Mouse (Mus musculus) T-helper 17 cell (primary cell): ENCODE measurements around the gene Tagln.

Experiments
- in situ Hi-C, 2 experiments: fragments of 300-600 bp; cut with MboI, MseI; formaldehyde crosslinking; loops; 1 replicate in 1 of 2; 2 replicates in 1 of 2; pipeline ENCODE4 v1.15.1; 2025; ENCODE audit warnings: high pct_unique_total_duplicates in 2 of 2

Tagln gene

GRCm38 (mm10) chr9:45935628-45936210, at the start of gene Tagln:
TSS of gene Tagln (minus strand) at chr9:45936058.
- in situ Hi-C loops = no loop called here

DNA sequence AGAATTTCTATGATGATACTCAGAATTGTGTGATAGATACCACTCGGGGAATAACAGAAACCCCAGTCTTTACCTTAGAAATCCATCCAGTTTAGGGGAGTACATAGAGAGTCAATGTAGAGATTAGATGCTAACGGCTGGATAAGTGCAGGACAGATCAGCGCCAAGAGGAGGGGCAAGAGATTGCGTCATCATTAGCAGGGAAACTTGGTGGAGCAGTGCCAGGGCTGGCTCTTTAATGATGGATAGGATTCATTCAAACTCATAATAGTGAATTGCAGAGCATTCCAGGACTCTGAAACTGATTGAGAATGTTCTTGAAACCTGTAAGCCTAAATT, 49.3 kb upstream of the Tagln start:
- in situ Hi-C loops = no loop called here

DNA sequence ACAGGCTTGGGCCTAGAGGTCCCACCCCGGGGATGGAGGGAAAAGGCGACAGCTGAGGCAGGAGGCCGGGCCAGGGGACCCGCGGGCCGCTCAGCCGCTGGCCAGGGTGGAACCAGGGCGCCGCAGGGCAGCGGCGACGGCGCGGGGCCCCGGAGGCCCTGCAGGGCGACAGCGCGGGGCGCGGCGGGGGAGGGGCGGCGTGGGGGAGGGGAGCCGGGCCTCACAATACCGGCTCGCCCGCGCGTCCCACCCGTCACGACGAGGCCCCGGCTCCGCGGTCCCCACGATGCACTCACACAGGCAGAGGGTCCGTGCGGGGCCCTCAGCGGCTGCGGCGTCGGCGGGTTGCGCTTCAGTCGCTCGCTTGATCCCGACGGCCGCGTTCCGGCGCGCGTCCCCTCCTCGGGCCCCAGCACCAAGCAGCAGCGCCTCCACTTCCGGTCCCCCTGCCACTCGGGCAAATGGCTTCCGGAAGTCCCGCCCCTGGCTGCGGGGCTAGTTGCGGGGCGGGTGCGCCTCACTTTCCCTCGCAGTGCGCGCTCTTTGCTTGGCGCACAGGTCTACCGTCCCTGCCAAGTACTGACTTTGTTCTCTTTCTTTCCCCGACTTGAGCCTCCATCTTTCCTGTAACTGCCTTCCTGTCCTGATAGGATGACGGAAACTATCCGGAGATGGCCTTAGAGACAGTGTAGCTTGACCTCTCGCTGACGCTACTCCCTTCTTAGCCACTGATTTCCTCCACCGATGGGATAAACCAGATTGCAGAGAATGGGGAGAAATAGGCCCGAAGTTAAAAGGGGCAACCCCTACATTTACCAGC, 48.8 kb upstream of the Tagln start:
- in situ Hi-C loops = no loop called here

DNA sequence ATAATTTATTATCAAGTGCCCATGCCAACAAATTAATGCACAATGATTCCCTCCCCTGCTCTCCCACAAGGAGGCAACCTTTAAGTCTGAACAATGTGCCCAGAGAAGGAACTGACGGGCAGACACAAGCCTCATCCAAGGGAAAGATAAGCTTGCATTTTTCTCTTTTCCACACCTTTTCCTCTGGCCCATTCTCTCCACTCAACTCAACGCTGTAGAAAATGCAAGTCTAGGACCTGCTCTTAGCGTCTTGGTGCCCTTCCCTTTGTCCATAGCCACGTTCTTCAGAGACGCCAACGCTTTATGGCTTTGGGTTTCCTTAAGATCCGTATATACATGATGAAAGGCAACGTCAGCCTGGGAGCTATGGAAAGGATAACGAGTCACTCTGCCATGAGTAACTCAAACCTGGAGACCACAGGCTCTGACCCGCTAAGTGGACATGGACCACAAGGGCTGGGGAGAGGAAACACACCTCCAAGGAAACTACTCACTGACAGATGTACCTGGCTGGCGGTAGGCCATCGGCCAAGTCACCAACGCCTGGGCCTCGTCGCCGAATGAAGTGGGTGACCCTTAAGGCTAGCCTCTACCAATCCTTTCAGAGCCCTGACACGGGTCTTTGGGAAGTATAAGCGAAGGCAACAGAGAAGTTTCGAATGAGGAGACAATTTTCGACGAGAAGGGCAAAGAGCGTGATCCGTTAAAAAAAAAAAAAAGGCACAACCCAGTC, 48.0 kb upstream of the Tagln start:
- in situ Hi-C loops = no loop called here

- in situ Hi-C loops = no loop called here
These were observed 45.5 kb upstream of the Tagln start for GRCm38 (mm10) chr9:45981331-45981730.

DNA sequence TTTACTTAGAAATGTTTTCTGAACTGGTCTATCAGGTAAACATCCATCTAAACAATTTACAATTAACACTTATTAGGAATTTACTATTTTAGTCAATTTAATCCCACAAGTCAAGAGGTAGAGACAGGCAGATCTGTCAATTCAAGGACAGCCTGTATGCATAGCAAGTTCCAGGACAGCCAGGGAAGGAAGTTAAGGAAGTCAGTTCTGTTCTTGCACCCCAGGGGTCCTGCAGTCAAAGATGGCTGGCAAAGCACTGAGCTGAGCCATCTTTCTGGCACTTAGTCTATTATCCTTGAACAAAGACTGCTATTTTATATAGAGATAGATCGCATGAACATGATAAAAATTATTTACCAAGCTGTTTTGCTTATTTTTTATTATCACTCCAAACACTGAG, 44.8 kb upstream of the Tagln start:
- in situ Hi-C loops = no loop called here

- in situ Hi-C loops = no loop called here
These were observed 43.9 kb upstream of the Tagln start for GRCm38 (mm10) chr9:45979778-45980177.

- in situ Hi-C loops = no loop called here
These were observed 41.0 kb upstream of the Tagln start for GRCm38 (mm10) chr9:45976884-45977283.

- in situ Hi-C loops = no loop called here
These were observed 27.7 kb upstream of the Tagln start for GRCm38 (mm10) chr9:45963577-45963976.

GRCm38 (mm10) chr9:45961855-45962254, 26.0 kb upstream of the Tagln start:
- in situ Hi-C loops = no loop called here

DNA sequence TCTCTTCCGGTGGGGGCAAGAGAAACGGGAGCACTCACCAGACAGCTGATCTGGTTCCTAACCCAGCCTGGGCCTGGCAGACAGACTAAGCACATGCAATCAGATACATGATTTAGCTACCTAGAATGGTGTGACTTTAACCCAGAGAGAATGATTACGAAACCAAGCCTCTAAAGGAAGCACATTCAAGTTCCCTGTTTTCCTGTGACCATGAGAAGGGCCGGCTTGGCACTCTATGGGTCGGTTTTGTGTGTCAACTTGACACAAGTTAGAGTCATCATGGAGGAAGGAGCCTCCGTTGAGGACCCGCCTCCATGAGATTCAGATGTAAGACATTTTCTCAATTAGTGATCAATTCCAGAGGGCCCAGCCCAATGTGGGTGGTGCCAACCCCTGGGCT, 23.8 kb upstream of the Tagln start:
- in situ Hi-C loops = no loop called here

GRCm38 (mm10) chr9:45958851-45959250, 23.0 kb upstream of the Tagln start:
- in situ Hi-C loops = no loop called here

- in situ Hi-C loops = no loop called here
These were observed 22.3 kb upstream of the Tagln start for GRCm38 (mm10) chr9:45958023-45958670.

DNA sequence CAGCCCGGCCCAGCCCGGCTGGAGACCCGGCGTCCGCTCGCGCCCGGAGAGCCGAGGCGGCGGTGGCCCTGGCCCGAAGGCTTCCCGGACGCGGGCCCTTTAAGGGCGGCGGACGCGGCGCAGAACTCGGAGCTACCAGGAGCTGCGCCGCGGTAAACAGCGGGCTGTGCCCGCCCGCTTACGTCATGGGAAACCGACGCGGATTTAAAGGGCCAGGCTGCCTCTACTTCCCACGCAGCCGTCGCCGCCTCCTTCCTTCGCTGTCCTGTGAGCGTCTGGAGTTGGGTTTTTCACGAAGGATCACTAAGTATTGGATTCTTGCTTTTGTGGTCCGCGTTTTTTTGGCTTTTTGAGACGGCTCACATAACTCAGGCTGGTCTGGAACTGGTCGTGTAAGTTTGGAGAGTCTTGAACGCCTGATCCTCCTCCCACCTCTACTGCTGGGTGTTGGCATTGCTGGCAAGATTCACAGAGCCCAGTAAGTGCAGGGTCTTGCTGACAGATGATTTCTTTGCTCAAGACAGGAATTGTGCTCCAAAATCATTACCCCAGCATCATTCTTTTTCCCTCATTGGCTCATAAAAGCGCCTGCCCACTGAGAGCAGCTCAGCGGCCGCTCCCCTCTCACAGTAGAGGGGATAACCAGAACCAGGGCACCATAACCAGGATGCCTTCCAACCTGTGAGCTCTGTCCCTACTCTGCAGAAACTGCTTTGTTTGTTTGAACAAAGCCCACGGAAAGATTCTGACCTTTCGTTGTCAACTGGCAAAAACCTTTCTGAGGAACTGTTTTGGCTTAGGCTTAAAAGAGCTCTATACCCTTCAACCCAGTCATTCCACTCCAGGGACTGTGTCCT, 19.5 kb upstream of the Tagln start, which contains the start of gene Sidt2:
Sidt2 (minus strand) TSS at position 152 of the 857 bp plus-strand sequence.
- in situ Hi-C loops = no loop called here

- in situ Hi-C loops = loop anchor here in 1 of 2 experiments (5.0 kb wide), 1 partner anchor 872 kb away; no protein-coding TSS in a partner anchor
These were observed 18.6 kb upstream of the Tagln start for GRCm38 (mm10) chr9:45954294-45955106.

- in situ Hi-C loops = loop anchor here in 1 of 2 experiments (5.0 kb wide), 1 partner anchor 871 kb away; no protein-coding TSS in a partner anchor
These were observed 17.8 kb upstream of the Tagln start for GRCm38 (mm10) chr9:45953511-45954293.

GRCm38 (mm10) chr9:45952890-45953289, 17.0 kb upstream of the Tagln start:
- in situ Hi-C loops = loop anchor here in 1 of 2 experiments (5.0 kb wide), 1 partner anchor 871 kb away; no protein-coding TSS in a partner anchor

DNA sequence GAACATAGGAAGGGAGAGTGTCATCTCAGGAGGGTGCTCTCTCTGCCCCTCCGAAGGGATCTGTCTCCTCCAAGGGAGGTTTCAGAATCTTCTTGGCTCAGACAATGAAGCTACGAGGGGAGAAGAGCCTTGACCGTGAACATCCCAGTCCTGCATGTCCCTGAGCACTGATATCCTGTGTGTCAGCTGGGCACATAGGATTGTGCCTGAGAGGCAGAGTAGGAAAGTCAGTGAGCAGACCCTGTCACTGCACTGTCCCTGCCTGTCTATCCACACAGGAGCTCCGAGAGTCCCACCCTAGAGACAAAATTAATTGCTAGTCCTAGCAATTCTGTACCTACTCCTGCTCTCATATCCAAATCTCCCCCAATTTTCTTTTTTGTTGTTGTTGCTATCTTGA, 16.2 kb upstream of the Tagln start:
- in situ Hi-C loops = loop anchor here in 1 of 2 experiments (5.0 kb wide), 1 partner anchor 870 kb away; no protein-coding TSS in a partner anchor

DNA sequence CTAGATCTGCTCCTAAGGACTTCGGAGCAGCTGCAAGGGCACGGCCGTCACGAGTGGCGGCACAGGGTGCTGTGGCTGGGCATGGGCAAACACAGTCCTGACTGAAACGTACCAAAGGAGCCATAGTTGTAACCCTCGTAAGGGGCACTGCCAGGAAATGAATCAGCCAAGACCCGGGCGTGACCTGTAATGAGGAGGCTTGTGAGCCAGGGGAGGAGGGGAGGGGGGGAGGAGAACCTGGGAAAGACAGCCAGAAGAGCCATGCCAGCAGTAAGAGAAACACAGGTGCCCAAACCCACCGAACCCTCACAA, 11.0 kb upstream of the Tagln start:
- in situ Hi-C loops = loop anchor here in 1 of 2 experiments (5.0 kb wide), 1 partner anchor 965 kb away; the partner anchor contains the start of genes Cd3d and Cd3g
